Mouse (Mus musculus) G1E (cell line): Measurements from ENCODE around the gene Gm20458.

Source experiments
- CTCF ChIP-seq: IDR thresholded peaks from 2 replicates; pipeline ENCODE4 v1.5.1; 2012; ENCODE audit warnings: low read depth, low read length, inconsistent platforms, mixed read lengths
- GATA1 ChIP-seq: IDR thresholded peaks from 2 replicates; pipeline ENCODE4 v1.6.1; 2012; ENCODE audit warnings: borderline replicate concordance, low read length, inconsistent platforms, mixed read lengths
- POLR2AphosphoS5 ChIP-seq: IDR thresholded peaks from 2 replicates; pipeline ENCODE4 v1.6.1; 2012; ENCODE audit warnings: low read depth, low read length, inconsistent platforms; ENCODE audit not compliant: insufficient replicate concordance
- TAL1 ChIP-seq: conservative IDR thresholded peaks from 2 replicates; pipeline ENCODE4 v1.6.1; 2012; ENCODE audit warnings: low read depth, low read length, inconsistent platforms, mixed read lengths

DNA sequence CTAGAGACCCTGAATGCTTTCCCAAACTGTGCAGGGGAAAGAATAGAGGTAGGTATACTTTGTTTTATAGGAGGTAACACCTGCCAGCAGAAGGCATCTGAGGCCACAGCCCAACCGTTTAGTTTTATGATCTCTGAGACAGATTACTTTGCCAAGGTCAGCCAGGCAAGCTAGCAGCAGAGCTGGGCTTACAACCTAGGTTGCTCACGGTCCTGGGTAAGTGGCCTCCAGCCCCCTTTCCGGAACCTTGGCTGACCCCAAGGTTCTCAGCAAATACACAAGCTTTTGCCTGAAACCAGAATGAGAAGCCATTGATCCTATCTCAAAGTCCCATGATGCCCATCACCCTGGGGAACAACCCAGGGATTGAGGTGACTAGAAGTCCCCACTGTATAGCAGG lies 26.1 kb upstream of the Gm20458 start:
- TF ChIP-seq CTCF (no peak), TAL1 (no peak), POLR2AphosphoS5 (no peak), GATA1 (no peak)
